Mouse (Mus musculus) lung, postnatal 0 days (tissue): Measurements from ENCODE around the gene Mad2l2. TPM values are rescaled to one million over a fixed set of nuclear protein-coding genes. Genes with fewer than 3 reads are reported as not detected.

Source experiments
- ATAC-seq: fragments of 200-750 bp; cut with Nextera tagmentation; 2 replicates; pipeline ENCODE4 v1.8.0; 2017; ENCODE audit warnings: moderate library complexity
- DNase-seq: peaks from one replicate; pipeline ENCODE4 v3.0.0-alpha.2; 2016; ENCODE audit warnings: low spot score
- H3K27ac ChIP-seq: fragments of 300-500 bp; sonication (generic); 2 replicates; pipeline ENCODE4 v1.5.1; 2014; ENCODE audit warnings: antibody characterized with exemption, mild to moderate bottlenecking, low read length, mixed read lengths
- H3K27me3 ChIP-seq: fragments of 300-500 bp; sonication (generic); replicated peaks from 2 replicates; pipeline ENCODE4 v1.6.1; 2014; ENCODE audit warnings: low read length, mixed read lengths; ENCODE audit not compliant: insufficient read depth
- H3K36me3 ChIP-seq: fragments of 300-500 bp; sonication (generic); 2 replicates; pipeline ENCODE4 v1.6.1; 2014; ENCODE audit warnings: low read length, mixed read lengths; ENCODE audit not compliant: insufficient read depth
- H3K4me1 ChIP-seq: fragments of 300-500 bp; sonication (generic); 2 replicates; pipeline ENCODE4 v1.6.1; 2014; ENCODE audit warnings: antibody characterized with exemption, low read depth, low read length, mixed read lengths; ENCODE audit not compliant: insufficient read depth
- H3K4me2 ChIP-seq: fragments of 300-500 bp; sonication (generic); replicated peaks from 2 replicates; pipeline ENCODE4 v1.6.1; 2014; ENCODE audit warnings: low read depth, mild to moderate bottlenecking, low read length, moderate library complexity, mixed read lengths
- H3K4me3 ChIP-seq: fragments of 300-500 bp; sonication (generic); 2 replicates; pipeline ENCODE4 v1.5.1; 2014; ENCODE audit warnings: low read depth, low read length
- H3K9ac ChIP-seq: fragments of 300-500 bp; sonication (generic); replicated peaks from 2 replicates; pipeline ENCODE4 v1.6.1; 2014; ENCODE audit warnings: low read depth, mild to moderate bottlenecking
- H3K9me3 ChIP-seq: fragments of 300-500 bp; sonication (generic); 2 replicates; pipeline ENCODE4 v1.6.1; 2016; ENCODE audit warnings: low read length, mixed read lengths
- CTCF ChIP-seq: IDR thresholded peaks from 2 replicates; pipeline ENCODE4 v1.5.1; 2016; ENCODE audit warnings: antibody characterized with exemption, mild to moderate bottlenecking
- EP300 ChIP-seq: IDR thresholded peaks from 2 replicates; pipeline ENCODE4 v1.6.1; 2016; ENCODE audit warnings: antibody characterized with exemption, mild to moderate bottlenecking, control low read depth
- WGBS: fragments of 180-500 bp; shearing (Covaris S2); extraction: QIAGEN DNeasy Blood & Tissue Kit; methylation state at CpG from one replicate; pipeline ENCODE4 v1.1.7; 2014; 5-methylcytosine and 5-hydroxymethylcytosine counted together
- polyA plus RNA-seq: library from polyadenylated mRNA; unstranded; fragments of >200 nt; fragmentation: Nextera tagmentation; extraction: Ambion mirVana; gene quantifications from 2 replicates; pipeline ENCODE4 v1.2.1, GENCODE M21; 2015

Mad2l2 gene
- polyA plus RNA-seq, 1 experiment from 2014 or later = 35.7 TPM

GRCm38 (mm10) chr4:148158436-148159348 is 28.5 kb downstream of the Mad2l2 start:
- ATAC-seq = no peak
- no peak for DNase-seq
- Histone ChIP-seq H3K9ac (no peak overlapping the region; the same call in 1 of the 2 replicates), H3K27ac (no peak overlapping the region), H3K4me1 (peaks cover 6% of the 10 kb centered on the region; the same call in 1 of the 2 replicates), H3K9me3 (no peaks in the 10 kb centered on the region), H3K4me2 (peak overlapping the region; percentile 97), H3K27me3 (peaks cover 20% of the 10 kb centered on the region), H3K4me3 (peak overlapping the region; percentile 53), H3K36me3 (no peaks in the 10 kb centered on the region)
- TF ChIP-seq EP300 = no peak
- 32% methylated on average over 27 of the region's 27 CpGs for WGBS

- ATAC-seq = peak; percentile 91
- H3K9ac ChIP-seq = peak overlapping the region; percentile 44
- TF ChIP-seq CTCF (peak; percentile 49), EP300 (no peak)
- peaks cover 31% of the 10 kb centered on the region for H3K27me3 ChIP-seq
- DNase-seq = peak; percentile 96
- peak overlapping the region; percentile 97 for H3K4me2 ChIP-seq
- WGBS = under 1% methylated on average over 44 of the region's 55 CpGs
- H3K36me3 ChIP-seq = no peaks in the 10 kb centered on the region
- H3K4me1 ChIP-seq = peaks cover 6% of the 10 kb centered on the region; the same call in 1 of the 2 replicates
- H3K27ac ChIP-seq = peak overlapping the region; percentile 74
- peak overlapping the region; percentile 53 for H3K4me3 ChIP-seq
- no peaks in the 10 kb centered on the region for H3K9me3 ChIP-seq
Observed at GRCm38 (mm10) chr4:148159544-148160435, 29.6 kb downstream of the Mad2l2 start.

GRCm38 (mm10) chr4:148160436-148161390 is 30.5 kb downstream of the Mad2l2 start, which contains the start of the genes Fbxo44 and Fbxo2:
TSS of gene Fbxo44 (minus strand) at chr4:148160482.
TSS of gene Fbxo2 (plus strand) at chr4:148160621.
- Histone ChIP-seq H3K27ac (peak within 1 kb of the TSS; percentile 74), H3K9me3 (no peaks in the 10 kb centered on the region), H3K36me3 (no peaks in the 10 kb centered on the region), H3K27me3 (peaks cover 40% of the 10 kb centered on the region), H3K4me1 (peaks cover 6% of the 10 kb centered on the region; the same call in 1 of the 2 replicates), H3K9ac (peak within 1 kb of the TSS; percentile 44), H3K4me2 (peak within 1 kb of the TSS; percentile 97), H3K4me3 (peak within 1 kb of the TSS; percentile 53)
- no peak for TF ChIP-seq EP300
- TF ChIP-seq CTCF = no peak
- ATAC-seq (peak; percentile 29), DNase-seq (no peak)
- 2% methylated on average over 43 of the region's 43 CpGs for WGBS

GRCm38 (mm10) chr4:148164002-148164439 is 33.8 kb downstream of the Mad2l2 start:
- Histone ChIP-seq H3K9ac (no peak overlapping the region), H3K9me3 (no peaks in the 10 kb centered on the region), H3K27ac (no peak overlapping the region), H3K36me3 (no peaks in the 10 kb centered on the region), H3K4me1 (peaks cover 5% of the 10 kb centered on the region; the same call in 1 of the 2 replicates), H3K27me3 (peaks cover 54% of the 10 kb centered on the region), H3K4me2 (peak overlapping the region; percentile 49), H3K4me3 (peak overlapping the region; percentile 16; the same call in 1 of the 2 replicates)
- DNase-seq (peak; percentile 89), ATAC-seq (peak; percentile 72)
- WGBS = 2% methylated on average over 23 of the region's 29 CpGs
- peak; percentile 94 for TF ChIP-seq CTCF
- no peak for TF ChIP-seq EP300

GRCm38 (mm10) chr4:148164461-148164860 is 34.3 kb downstream of the Mad2l2 start:
- Histone ChIP-seq H3K27ac (no peak overlapping the region), H3K4me2 (peak overlapping the region; percentile 49; the same call in 1 of the 2 replicates), H3K36me3 (no peaks in the 10 kb centered on the region), H3K9ac (no peak overlapping the region), H3K4me3 (0 out of 2 replicates have a peak overlapping the region, but pooled peaks have one; percentile 16), H3K4me1 (0 out of 2 replicates have a peak, but pooled peaks cover under 1% of the 10 kb centered on the region), H3K9me3 (no peaks in the 10 kb centered on the region), H3K27me3 (peaks cover 54% of the 10 kb centered on the region)
- ATAC-seq (no peak), DNase-seq (no peak)
- WGBS = 2% methylated on average over 16 of the region's 16 CpGs
- no peak for TF ChIP-seq CTCF
- no peak for TF ChIP-seq EP300
